Mouse (Mus musculus) right cerebral cortex, postnatal 36 days (tissue): ENCODE data around the gene Bcl11a.

Source experiments
- DNase-seq, 2 experiments: peaks; one replicate each; pipeline ENCODE4 v3.0.0; 2022; ENCODE audit warnings: low spot score in 2 of 2, mixed read lengths in 1 of 2

Gene Bcl11a

GRCm38 (mm10) chr11:24077795-24078705 lies at the start of gene Bcl11a:
Gene Bcl11a (plus strand): TSS chr11:24078056.
- DNase-seq: no peak

GRCm38 (mm10) chr11:24044025-24044424 lies 33.8 kb upstream of the Bcl11a start:
- peak; percentile 17 to 57 for DNase-seq

- peak; percentile 62 to 79 for DNase-seq
Measured at GRCm38 (mm10) chr11:24049226-24050031, 28.4 kb upstream of the Bcl11a start.

GRCm38 (mm10) chr11:24050032-24050757 lies 27.7 kb upstream of the Bcl11a start:
- DNase-seq: no peak

GRCm38 (mm10) chr11:24052882-24053281 lies 25.0 kb upstream of the Bcl11a start:
- no peak for DNase-seq

- no peak for DNase-seq
Measured at GRCm38 (mm10) chr11:24059137-24059536, 18.7 kb upstream of the Bcl11a start.

- no peak for DNase-seq
Measured at GRCm38 (mm10) chr11:24060428-24060827, 17.4 kb upstream of the Bcl11a start.

- no peak for DNase-seq
Measured at GRCm38 (mm10) chr11:24061819-24062218, 16.0 kb upstream of the Bcl11a start.

GRCm38 (mm10) chr11:24062495-24063096 lies 15.3 kb upstream of the Bcl11a start:
- no peak for DNase-seq

GRCm38 (mm10) chr11:24064221-24064620 lies 13.6 kb upstream of the Bcl11a start:
- no peak for DNase-seq

- DNase-seq: no peak
Measured at GRCm38 (mm10) chr11:24065313-24065712, 12.5 kb upstream of the Bcl11a start.

- no peak for DNase-seq
Measured at GRCm38 (mm10) chr11:24074021-24074591, 3.8 kb upstream of the Bcl11a start.

- DNase-seq: no peak
Measured at GRCm38 (mm10) chr11:24074634-24075104, 3.2 kb upstream of the Bcl11a start, which contains the start of gene A830031A19Rik. Gene A830031A19Rik (minus strand): TSS chr11:24075054.

- no peak for DNase-seq
Measured at GRCm38 (mm10) chr11:24075486-24076126, 2.2 kb upstream of the Bcl11a start.

- peak; percentile 81 to 82 for DNase-seq
Measured at GRCm38 (mm10) chr11:24076127-24076650, 1.7 kb upstream of the Bcl11a start.

GRCm38 (mm10) chr11:24076821-24077730 lies 780 bp upstream of the Bcl11a start:
- no peak for DNase-seq

GRCm38 (mm10) chr11:24078706-24079316 lies 955 bp downstream of the Bcl11a start:
- no peak for DNase-seq
